Mouse (Mus musculus) erythroblast, embryonic 14.5 days (primary cell): Measurements from ENCODE around the gene Kcne1. TPM values are rescaled to one million over a fixed set of nuclear protein-coding genes. Genes with fewer than 3 reads are reported as not detected.

Experiments
- H3K27me3 ChIP-seq: 2 replicates; pipeline ENCODE4 v1.6.1; 2012; ENCODE audit warnings: inconsistent platforms; ENCODE audit not compliant: control insufficient read depth
- H3K36me3 ChIP-seq: 2 replicates; pipeline ENCODE4 v1.6.1; 2012; ENCODE audit warnings: mild to moderate bottlenecking, inconsistent platforms; ENCODE audit not compliant: control insufficient read depth
- H3K4me1 ChIP-seq: 2 replicates; pipeline ENCODE4 v1.6.1; 2012; ENCODE audit warnings: inconsistent platforms; ENCODE audit not compliant: control insufficient read depth
- H3K4me3 ChIP-seq: replicated peaks from 2 replicates; pipeline ENCODE3; 2012; ENCODE audit warnings: moderate library complexity, mild to moderate bottlenecking, inconsistent platforms
- H3K9me3 ChIP-seq: 2 replicates; pipeline ENCODE4 v1.6.1; 2012; ENCODE audit warnings: low read length, inconsistent platforms, mixed read lengths; ENCODE audit not compliant: control insufficient read depth
- GATA1 ChIP-seq: IDR thresholded peaks from 2 replicates; pipeline ENCODE4 v1.6.1; 2012; ENCODE audit warnings: low read length, inconsistent platforms, mixed read lengths
- TAL1 ChIP-seq: IDR thresholded peaks from 3 replicates; pipeline ENCODE4 v1.6.1; 2012; ENCODE audit warnings: low read length, inconsistent platforms, mixed read lengths
- polyA plus RNA-seq: library from polyadenylated mRNA; stranded (reverse); fragments of >175 nt; gene quantifications from 2 replicates; pipeline ENCODE4 v1.2.3, GENCODE M21; 2012

Kcne1 gene
- polyA plus RNA-seq, 1 experiment: not detected

DNA sequence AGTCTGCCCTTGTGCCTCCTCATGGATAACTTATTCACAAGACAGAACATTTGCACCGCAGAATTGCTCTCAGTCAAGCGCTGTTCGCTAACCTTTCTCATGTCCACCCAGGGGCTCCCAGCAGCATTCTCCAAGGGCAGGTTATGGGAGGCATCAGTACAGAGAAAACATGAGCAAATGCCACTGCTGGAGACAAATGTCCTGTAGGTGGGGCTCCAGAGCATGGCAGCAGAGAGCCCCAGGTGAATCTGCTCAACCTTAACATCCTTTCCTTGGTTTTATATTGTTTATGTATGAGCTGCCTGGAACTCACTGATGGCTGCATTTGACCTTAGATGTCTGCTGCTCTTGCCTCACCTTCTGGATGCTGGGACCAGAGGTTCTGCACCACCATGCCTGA is 34.5 kb upstream of the Kcne1 start:
- Histone ChIP-seq H3K27me3 (peaks cover 3% of the 10 kb centered on the region), H3K4me1 (no peaks in the 10 kb centered on the region), H3K4me3 (no peak overlapping the region), H3K9me3 (no peaks in the 10 kb centered on the region), H3K36me3 (peaks cover 52% of the 10 kb centered on the region)
- TF ChIP-seq TAL1 (no peak), GATA1 (no peak)

DNA sequence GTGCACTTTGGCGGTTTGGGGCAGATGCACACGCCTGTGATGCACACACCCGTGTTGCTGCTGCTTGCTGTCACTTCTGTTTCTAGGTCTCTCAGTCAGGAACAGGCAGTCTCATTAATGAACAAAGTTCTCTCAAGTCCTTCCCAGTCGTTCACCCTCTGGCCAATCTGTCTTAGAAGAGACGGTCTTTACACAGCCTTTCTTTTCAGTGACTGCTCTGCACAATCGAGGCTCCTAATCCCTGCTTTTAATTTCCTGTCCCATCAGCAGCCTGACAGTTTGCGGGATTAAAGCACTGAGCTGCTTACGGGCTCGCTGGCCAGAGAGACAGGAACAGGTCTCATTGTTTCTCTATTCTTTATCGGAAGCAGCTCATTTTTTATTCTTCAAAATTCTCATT is 28.4 kb upstream of the Kcne1 start:
- Histone ChIP-seq H3K36me3 (peaks cover 11% of the 10 kb centered on the region), H3K4me3 (no peak overlapping the region), H3K4me1 (peaks cover 2% of the 10 kb centered on the region; the same call in 1 of the 2 replicates), H3K27me3 (no peaks in the 10 kb centered on the region), H3K9me3 (no peaks in the 10 kb centered on the region)
- no peak for TF ChIP-seq TAL1

DNA sequence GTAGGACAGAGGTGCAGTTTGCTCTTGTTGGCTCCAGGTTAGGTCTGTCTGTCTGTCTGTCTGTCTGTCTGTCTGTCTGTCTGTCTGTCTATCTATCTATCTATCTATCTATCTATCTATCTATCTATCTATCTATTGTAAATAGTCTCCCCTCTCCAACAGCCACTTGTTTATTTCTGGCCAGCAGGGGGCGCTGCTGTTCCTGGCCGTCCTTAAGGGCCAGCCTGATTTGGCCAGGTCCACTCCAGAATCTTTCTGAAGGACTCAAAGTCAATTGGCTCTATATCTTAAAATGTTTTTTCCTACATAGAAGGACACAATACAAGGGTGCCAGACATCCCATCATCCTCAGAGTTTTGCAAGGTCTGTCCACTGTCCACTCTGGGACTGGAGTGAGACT is 25.8 kb upstream of the Kcne1 start:
- Histone ChIP-seq H3K9me3 (no peaks in the 10 kb centered on the region), H3K27me3 (no peaks in the 10 kb centered on the region), H3K4me1 (peaks cover 2% of the 10 kb centered on the region; the same call in 1 of the 2 replicates), H3K36me3 (no peaks in the 10 kb centered on the region), H3K4me3 (no peak overlapping the region)
- TF ChIP-seq TAL1 (no peak), GATA1 (no peak)

DNA sequence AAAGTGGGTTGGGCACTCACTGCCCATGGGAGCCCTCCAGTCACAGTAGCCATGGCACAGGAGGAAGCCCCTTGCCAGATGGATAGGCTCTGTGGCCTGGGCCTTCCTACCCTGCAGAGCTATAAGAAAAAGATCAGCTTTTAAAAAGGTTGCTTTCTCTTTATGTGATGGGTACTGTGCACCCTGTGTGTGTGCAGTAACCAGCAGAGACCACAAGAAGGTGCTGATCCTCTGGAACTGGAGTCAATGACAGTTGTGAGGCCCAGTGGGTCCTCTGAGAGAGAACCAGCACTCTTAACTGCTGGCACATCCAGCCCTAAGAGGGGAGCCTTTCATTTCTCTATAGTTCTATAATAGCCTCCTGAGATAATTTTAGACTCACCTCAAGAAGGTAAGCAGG is 24.1 kb upstream of the Kcne1 start:
- peaks cover 2% of the 10 kb centered on the region; the same call in 1 of the 2 replicates for H3K4me1 ChIP-seq
- TF ChIP-seq GATA1: no peak
- TF ChIP-seq TAL1: no peak
- no peaks in the 10 kb centered on the region for H3K27me3 ChIP-seq
- no peaks in the 10 kb centered on the region for H3K36me3 ChIP-seq
- H3K4me3 ChIP-seq: no peak overlapping the region
- no peaks in the 10 kb centered on the region for H3K9me3 ChIP-seq

- Histone ChIP-seq H3K4me1 (peaks cover 2% of the 10 kb centered on the region; the same call in 1 of the 2 replicates), H3K27me3 (no peaks in the 10 kb centered on the region), H3K36me3 (no peaks in the 10 kb centered on the region), H3K9me3 (no peaks in the 10 kb centered on the region), H3K4me3 (no peak overlapping the region)
- no peak for TF ChIP-seq TAL1
- no peak for TF ChIP-seq GATA1
Observed at GRCm38 (mm10) chr16:92382508-92382907, 23.2 kb upstream of the Kcne1 start.

DNA sequence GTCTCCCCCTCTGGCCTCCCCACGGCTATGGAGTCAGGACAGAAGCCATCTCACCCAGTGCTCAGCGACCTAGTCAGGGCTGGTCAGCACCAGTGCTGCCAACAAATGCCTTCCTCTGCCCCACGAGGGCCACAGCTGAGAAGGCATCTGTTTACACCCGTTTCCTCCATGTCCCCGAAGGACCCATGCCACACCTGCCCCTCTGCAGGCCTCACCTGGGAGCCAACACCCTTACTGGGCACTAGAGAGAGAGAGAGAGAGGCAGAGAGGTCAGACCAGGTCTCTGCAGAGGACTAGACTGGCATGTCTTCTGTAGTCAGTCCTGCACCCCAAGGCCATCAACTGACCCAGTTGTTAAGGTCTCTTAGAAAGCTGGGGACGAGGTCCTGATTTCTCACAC is 21.8 kb upstream of the Kcne1 start:
- no peaks in the 10 kb centered on the region for H3K9me3 ChIP-seq
- peaks cover 2% of the 10 kb centered on the region; the same call in 1 of the 2 replicates for H3K4me1 ChIP-seq
- TF ChIP-seq TAL1: no peak
- no peak for TF ChIP-seq GATA1
- H3K36me3 ChIP-seq: no peaks in the 10 kb centered on the region
- no peak overlapping the region for H3K4me3 ChIP-seq
- no peaks in the 10 kb centered on the region for H3K27me3 ChIP-seq

- Histone ChIP-seq H3K27me3 (peaks cover 6% of the 10 kb centered on the region), H3K4me1 (no peaks in the 10 kb centered on the region), H3K36me3 (no peaks in the 10 kb centered on the region), H3K9me3 (no peaks in the 10 kb centered on the region), H3K4me3 (no peak overlapping the region)
- TF ChIP-seq GATA1 (no peak), TAL1 (no peak)
Observed at GRCm38 (mm10) chr16:92376976-92377375, 17.7 kb upstream of the Kcne1 start.

DNA sequence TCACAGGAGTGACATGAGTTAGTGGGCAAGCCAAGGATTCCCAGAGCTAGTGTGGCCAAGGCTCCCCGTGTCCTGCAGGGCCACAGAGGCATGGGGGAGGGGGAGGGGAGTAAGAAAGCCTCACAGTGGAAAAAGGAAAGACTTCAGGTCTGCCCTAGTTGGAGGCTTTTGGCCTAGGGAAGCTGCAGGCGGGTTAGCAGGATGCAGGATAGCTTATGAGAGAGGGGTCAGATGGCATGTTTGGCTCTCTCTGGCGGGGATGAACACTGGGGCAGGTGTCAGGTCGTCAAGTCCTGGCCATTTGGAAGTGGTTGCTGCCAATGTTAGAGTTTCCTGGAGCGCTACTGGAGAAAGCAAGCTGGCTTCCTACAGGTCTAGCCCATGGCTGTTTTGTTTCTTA is 12.4 kb upstream of the Kcne1 start:
- peaks cover 33% of the 10 kb centered on the region for H3K4me1 ChIP-seq

DNA sequence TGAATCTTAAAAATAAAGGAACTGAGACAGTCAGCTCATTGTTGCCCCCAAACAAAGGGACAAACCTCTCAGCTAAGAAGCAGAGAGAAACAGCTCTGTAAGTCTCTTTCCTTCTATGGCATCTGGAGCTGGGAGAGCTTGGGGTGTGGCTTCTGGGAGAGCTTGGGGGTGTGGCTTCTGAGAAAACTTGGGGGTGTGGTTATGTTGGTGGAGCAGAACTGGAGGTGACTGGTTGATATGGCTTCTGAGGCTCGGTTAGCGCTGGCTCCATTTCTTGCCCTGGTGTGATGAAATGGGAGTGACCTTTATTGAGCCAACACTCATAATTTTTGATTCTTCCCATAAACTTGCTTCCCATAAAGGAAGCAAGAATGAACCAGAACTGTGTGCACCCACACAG is 10.0 kb upstream of the Kcne1 start:
- H3K27me3 ChIP-seq: peaks cover 24% of the 10 kb centered on the region
- no peaks in the 10 kb centered on the region for H3K36me3 ChIP-seq
- TF ChIP-seq TAL1 (no peak), GATA1 (no peak)
- H3K4me3 ChIP-seq: no peak overlapping the region
- peaks cover 33% of the 10 kb centered on the region for H3K4me1 ChIP-seq
- H3K9me3 ChIP-seq: no peaks in the 10 kb centered on the region

More for the DNA sequence above, 12.4 kb upstream of the Kcne1 start:
- no peak overlapping the region for H3K4me3 ChIP-seq
- no peaks in the 10 kb centered on the region for H3K9me3 ChIP-seq
- peaks cover 22% of the 10 kb centered on the region for H3K27me3 ChIP-seq
- TF ChIP-seq TAL1 (no peak), GATA1 (no peak)
- H3K36me3 ChIP-seq: no peaks in the 10 kb centered on the region

DNA sequence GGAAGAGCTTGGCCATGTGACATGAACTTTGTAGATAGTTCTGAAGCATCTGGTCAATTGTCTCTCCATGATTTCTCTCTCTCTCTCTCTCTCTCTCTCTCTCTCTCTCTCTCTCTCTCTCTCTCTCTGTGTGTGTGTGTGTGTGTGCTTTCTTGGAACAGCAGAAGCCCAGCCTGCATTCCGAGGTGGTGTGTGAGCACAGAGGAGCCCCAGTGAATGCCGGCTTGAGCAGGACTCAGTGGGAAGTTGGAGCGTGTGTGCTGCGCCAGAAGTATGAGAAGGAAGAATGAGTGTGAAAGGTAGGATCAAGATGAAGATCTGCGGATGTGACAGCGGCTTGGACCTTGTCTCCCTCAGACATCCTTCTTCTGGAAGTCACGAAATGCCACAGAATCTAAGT is 6.2 kb upstream of the Kcne1 start:
- no peaks in the 10 kb centered on the region for H3K36me3 ChIP-seq
- H3K27me3 ChIP-seq: peaks cover 9% of the 10 kb centered on the region
- no peak for TF ChIP-seq GATA1
- no peak for TF ChIP-seq TAL1
- H3K9me3 ChIP-seq: no peaks in the 10 kb centered on the region
- H3K4me1 ChIP-seq: peaks cover 26% of the 10 kb centered on the region
- H3K4me3 ChIP-seq: no peak overlapping the region
